Mouse (Mus musculus) thymus, adult 2 months (tissue): ENCODE data around the gene Vmn1r1.
"Not testable (repeated sequence)": the region's sequence is repeated elsewhere in the genome, so short reads cannot be mapped to it uniquely, and the experiment has no call there.

Experiments used
- CTCF ChIP-seq: fragments of 200-500 bp; IDR thresholded peaks from 2 replicates; pipeline ENCODE4 v1.5.1; 2012; ENCODE audit warnings: mild to moderate bottlenecking, control low read depth, low read length, moderate library complexity, borderline replicate concordance; ENCODE audit not compliant: control insufficient read depth, poor library complexity, insufficient read depth; ENCODE audit errors: extremely low read depth
- POLR2A ChIP-seq: fragments of 200-500 bp; IDR thresholded peaks from 2 replicates; pipeline ENCODE4 v1.6.1; 2012; ENCODE audit warnings: mild to moderate bottlenecking, low read length, control low read depth, moderate library complexity; ENCODE audit not compliant: control insufficient read depth, poor library complexity, insufficient read depth; ENCODE audit errors: extremely low read depth

DNA sequence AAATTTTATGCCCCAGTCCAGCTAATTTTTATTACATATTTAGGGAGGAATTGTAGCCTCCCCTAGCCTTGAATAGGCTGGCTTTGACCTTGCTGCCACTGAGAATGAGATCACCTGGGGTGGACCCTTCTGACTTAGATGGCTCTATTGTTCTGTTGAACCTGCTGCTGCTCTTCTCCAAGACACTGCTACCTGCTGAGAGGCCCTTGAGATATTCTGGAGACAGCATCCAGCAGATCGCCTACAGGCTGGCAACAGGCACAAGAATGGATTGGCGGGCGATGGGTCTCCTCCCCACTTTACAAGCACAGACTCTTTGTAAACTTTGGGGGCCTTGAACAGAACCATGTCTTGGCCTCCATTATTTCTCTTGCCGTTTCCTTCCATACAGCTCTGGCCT is 18.2 kb upstream of the Vmn1r1 start:
- TF ChIP-seq CTCF, POLR2A: not testable (repeated sequence)
